Mouse (Mus musculus) forebrain, embryonic 14.5 days (tissue): ENCODE data around the gene Hfe2. TPM values are rescaled to one million over a fixed set of nuclear protein-coding genes. Genes with fewer than 3 reads are reported as not detected.
A peak's percentile ranks its signal among the peaks of the same experiment; 100 is the strongest.
"Not testable (repeated sequence)": the region's sequence is repeated elsewhere in the genome, so short reads cannot be mapped to it uniquely, and the experiment has no call there.

Experiments used
- ATAC-seq: fragments of 200-750 bp; cut with Nextera tagmentation; 2 replicates; pipeline ENCODE4 v1.8.0; 2017; ENCODE audit warnings: mild to moderate bottlenecking, moderate library complexity
- DNase-seq: peaks from one replicate; pipeline ENCODE4 v3.0.0-alpha.2; 2015; ENCODE audit warnings: low spot score
- H3K27ac ChIP-seq: fragments of 300-500 bp; sonication (generic); 2 replicates; pipeline ENCODE4 v1.5.1; 2014; ENCODE audit warnings: low read depth, mild to moderate bottlenecking, control low read depth, low read length, moderate library complexity
- H3K27me3 ChIP-seq: fragments of 300-500 bp; sonication (generic); replicated peaks from 2 replicates; pipeline ENCODE4 v1.6.1; 2014; ENCODE audit warnings: low read length, control low read depth, mixed read lengths; ENCODE audit not compliant: control insufficient read depth, insufficient read depth
- H3K36me3 ChIP-seq: fragments of 300-500 bp; sonication (generic); 2 replicates; pipeline ENCODE4 v1.6.1; 2014; ENCODE audit warnings: low read length, control low read depth; ENCODE audit not compliant: control insufficient read depth, insufficient read depth
- H3K4me1 ChIP-seq: fragments of 300-500 bp; sonication (generic); 2 replicates; pipeline ENCODE4 v1.6.1; 2014; ENCODE audit warnings: antibody characterized with exemption, low read length, control low read depth; ENCODE audit not compliant: control insufficient read depth, insufficient read depth
- H3K4me2 ChIP-seq: fragments of 300-500 bp; sonication (generic); 2 replicates; pipeline ENCODE4 v1.6.1; 2014; ENCODE audit warnings: mild to moderate bottlenecking, control low read depth, low read length
- H3K4me3 ChIP-seq: fragments of 300-500 bp; sonication (generic); 2 replicates; pipeline ENCODE4 v1.5.1; 2014; ENCODE audit warnings: low read depth, low read length, control low read depth
- H3K9ac ChIP-seq: fragments of 300-500 bp; sonication (generic); 2 replicates; pipeline ENCODE4 v1.6.1; 2014; ENCODE audit warnings: mild to moderate bottlenecking, low read length, control low read depth, moderate library complexity
- H3K9me3 ChIP-seq: fragments of 300-500 bp; sonication (generic); replicated peaks from 2 replicates; pipeline ENCODE4 v1.6.1; 2016; ENCODE audit warnings: low read length, control low read depth, mixed read lengths; ENCODE audit not compliant: control insufficient read depth
- WGBS: fragments of 180-500 bp; shearing (Covaris S2); extraction: QIAGEN DNeasy Blood & Tissue Kit; methylation state at CpG from one replicate; pipeline ENCODE4 v1.1.7; 2014; 5-methylcytosine and 5-hydroxymethylcytosine counted together
- polyA plus RNA-seq: library from polyadenylated mRNA; unstranded; fragments of >200 nt; fragmentation: Nextera tagmentation; extraction: Ambion mirVana; gene quantifications from 2 replicates; pipeline ENCODE4 v1.2.1, GENCODE M21; 2014

Hfe2 gene
- polyA plus RNA-seq, 1 experiment from 2014 or later: 0.41 TPM

- not testable (repeated sequence) for H3K4me2 ChIP-seq, H3K4me1 ChIP-seq, H3K36me3 ChIP-seq, H3K9me3 ChIP-seq, DNase-seq, ATAC-seq, H3K9ac ChIP-seq, H3K27ac ChIP-seq, H3K27me3 ChIP-seq, H3K4me3 ChIP-seq
- 86% methylated on average over 7 of the region's 9 CpGs for WGBS
These were observed 17.0 kb upstream of the Hfe2 start for GRCm38 (mm10) chr3:96507966-96508365.

GRCm38 (mm10) chr3:96520171-96520570, 4.8 kb upstream of the Hfe2 start:
- Histone ChIP-seq H3K9me3 (no peaks in the 10 kb centered on the region), H3K27ac (no peak overlapping the region), H3K36me3 (no peaks in the 10 kb centered on the region), H3K4me2 (no peak overlapping the region), H3K4me3 (no peak overlapping the region), H3K4me1 (no peaks in the 10 kb centered on the region), H3K27me3 (no peaks in the 10 kb centered on the region), H3K9ac (no peak overlapping the region)
- ATAC-seq (no peak), DNase-seq (no peak)
- WGBS: 68% methylated on average over 5 of the region's 5 CpGs

- Histone ChIP-seq H3K27me3 (peaks cover 9% of the 10 kb centered on the region; the same call in 1 of the 2 replicates), H3K9me3 (no peaks in the 10 kb centered on the region), H3K36me3 (no peaks in the 10 kb centered on the region), H3K27ac (no peak overlapping the region), H3K4me3 (no peak overlapping the region), H3K9ac (no peak overlapping the region), H3K4me1 (peaks cover under 1% of the 10 kb centered on the region; the same call in 1 of the 2 replicates), H3K4me2 (no peak overlapping the region)
- peak; percentile 44 for DNase-seq
- WGBS: 50% methylated on average over 4 of the region's 4 CpGs
- ATAC-seq: no peak
These were observed 2.8 kb upstream of the Hfe2 start for GRCm38 (mm10) chr3:96522149-96522548.

GRCm38 (mm10) chr3:96524028-96524810, 753 bp upstream of the Hfe2 start:
- H3K9ac ChIP-seq: no peak overlapping the region
- H3K4me3 ChIP-seq: no peak overlapping the region
- no peaks in the 10 kb centered on the region for H3K9me3 ChIP-seq
- peaks cover 18% of the 10 kb centered on the region; the same call in 1 of the 2 replicates for H3K27me3 ChIP-seq
- no peaks in the 10 kb centered on the region for H3K36me3 ChIP-seq
- no peak overlapping the region for H3K27ac ChIP-seq
- H3K4me1 ChIP-seq: peaks cover 4% of the 10 kb centered on the region; the same call in 1 of the 2 replicates
- 72% methylated on average over 12 of the region's 12 CpGs for WGBS
- no peak overlapping the region for H3K4me2 ChIP-seq
- DNase-seq: no peak
- no peak for ATAC-seq

- Histone ChIP-seq H3K4me2 (no peak overlapping the region), H3K4me1 (peaks cover 4% of the 10 kb centered on the region; the same call in 1 of the 2 replicates), H3K4me3 (no peak overlapping the region)
These were observed 1.2 kb downstream of the Hfe2 start for GRCm38 (mm10) chr3:96526013-96526762.

GRCm38 (mm10) chr3:96526864-96527542, 2.0 kb downstream of the Hfe2 start:
- Histone ChIP-seq H3K4me1 (peaks cover 4% of the 10 kb centered on the region; the same call in 1 of the 2 replicates), H3K27me3 (peaks cover 18% of the 10 kb centered on the region; the same call in 1 of the 2 replicates), H3K9me3 (no peaks in the 10 kb centered on the region), H3K36me3 (no peaks in the 10 kb centered on the region), H3K27ac (no peak overlapping the region), H3K4me3 (peak overlapping the region; percentile 31), H3K9ac (peak overlapping the region; percentile 48), H3K4me2 (peak overlapping the region; percentile 56)
- WGBS: 4% methylated on average over 44 of the region's 44 CpGs
- DNase-seq (no peak), ATAC-seq (no peak)

More at GRCm38 (mm10) chr3:96526013-96526762, 1.2 kb downstream of the Hfe2 start:
- no peak for ATAC-seq
- Histone ChIP-seq H3K27ac (no peak overlapping the region), H3K36me3 (no peaks in the 10 kb centered on the region), H3K9ac (no peak overlapping the region), H3K27me3 (peaks cover 18% of the 10 kb centered on the region; the same call in 1 of the 2 replicates), H3K9me3 (no peaks in the 10 kb centered on the region)
- 72% methylated on average over 11 of the region's 11 CpGs for WGBS
- no peak for DNase-seq

- H3K36me3 ChIP-seq: no peaks in the 10 kb centered on the region
- peaks cover 18% of the 10 kb centered on the region; the same call in 1 of the 2 replicates for H3K27me3 ChIP-seq
- no peaks in the 10 kb centered on the region for H3K9me3 ChIP-seq
- H3K9ac ChIP-seq: no peak overlapping the region
- no peak for DNase-seq
- 54% methylated on average over 9 of the region's 9 CpGs for WGBS
- no peak for ATAC-seq
- H3K4me3 ChIP-seq: no peak overlapping the region
- peaks cover 4% of the 10 kb centered on the region; the same call in 1 of the 2 replicates for H3K4me1 ChIP-seq
- no peak overlapping the region for H3K27ac ChIP-seq
- no peak overlapping the region for H3K4me2 ChIP-seq
These were observed 3.5 kb downstream of the Hfe2 start for GRCm38 (mm10) chr3:96528506-96528905.

GRCm38 (mm10) chr3:96532050-96532449, 7.1 kb downstream of the Hfe2 start:
- Histone ChIP-seq H3K27me3 (0 out of 2 replicates have a peak, but pooled peaks cover 10% of the 10 kb centered on the region), H3K9me3 (no peaks in the 10 kb centered on the region)
- 75% methylated on average over 7 of the region's 7 CpGs for WGBS

More at GRCm38 (mm10) chr3:96532050-96532449, 7.1 kb downstream of the Hfe2 start:
- H3K4me1 ChIP-seq: peaks cover 4% of the 10 kb centered on the region; the same call in 1 of the 2 replicates
- no peaks in the 10 kb centered on the region for H3K36me3 ChIP-seq
- DNase-seq: no peak
- no peak overlapping the region for H3K9ac ChIP-seq
- H3K4me3 ChIP-seq: no peak overlapping the region
- no peak for ATAC-seq
- H3K27ac ChIP-seq: no peak overlapping the region
- no peak overlapping the region for H3K4me2 ChIP-seq
